Comparison of ENCODE assay signal across 8 mouse cellular contexts in the genomic region with DNA sequence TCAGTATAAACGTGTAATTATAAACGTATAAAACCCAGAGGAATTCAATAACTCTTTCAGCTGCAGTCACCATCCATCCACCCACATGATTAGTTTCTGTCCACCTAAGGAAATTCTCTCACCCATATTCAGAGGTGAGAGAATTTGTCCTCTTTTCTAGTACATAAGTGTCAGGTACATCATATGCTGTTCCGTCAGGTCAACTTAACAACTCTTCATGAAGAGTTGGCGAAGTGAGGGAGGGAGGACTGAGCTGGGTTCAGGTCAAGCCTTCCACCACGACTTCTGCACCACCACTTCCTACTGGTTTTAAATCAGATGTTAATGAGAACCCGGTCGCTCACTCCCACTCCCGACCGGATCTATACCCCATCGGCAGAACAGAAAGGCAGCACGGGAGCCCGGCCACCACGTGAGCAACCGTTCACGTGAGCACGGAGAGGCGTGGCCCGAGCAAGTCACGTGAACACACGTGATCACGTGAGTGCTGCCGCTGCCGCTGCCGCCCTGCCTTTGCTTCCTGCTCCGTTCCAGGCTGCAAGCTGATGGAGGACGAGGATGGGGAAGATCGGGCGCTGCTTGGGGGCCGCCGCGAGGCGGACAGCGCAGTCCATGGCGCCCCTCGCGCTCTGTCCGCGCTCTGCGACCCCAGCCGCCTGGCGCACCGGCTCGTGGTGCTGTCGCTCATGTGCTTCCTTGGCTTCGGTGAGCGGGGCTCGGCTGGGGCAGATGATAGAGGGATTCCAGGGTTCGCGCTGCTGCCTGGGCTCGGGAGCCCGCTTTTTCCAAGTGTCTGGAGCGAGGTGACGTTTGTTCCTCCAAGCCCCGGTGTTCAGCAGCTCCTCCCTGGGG. TPM values are rescaled to one million over a fixed set of nuclear protein-coding genes. Genes with fewer than 3 reads are reported as not detected.
DNase-seq lines count a peak whose midpoint lies in the region; ATAC-seq lines count a peak whose summit lies in the region.

Mfsd1 (plus strand) TSS at position 469 of the 852 bp plus-strand sequence.

- 5% methylated on average over 52 of the region's 54 CpGs for WGBS in hindbrain, embryonic 11.5 days

- peak within 1 kb of the TSS; percentile 31; the same call in 1 of the 2 replicates for H3K27ac ChIP-seq in hindbrain, embryonic 11.5 days (ENCODE audit: low read depth, low read length)

- H3K27me3 ChIP-seq in hindbrain, embryonic 11.5 days (ENCODE audit: control insufficient read depth, insufficient read depth, low read length), result no peaks in the 10 kb centered on the region

- H3K9me3 ChIP-seq in hindbrain, embryonic 11.5 days (ENCODE audit: control insufficient read depth, low read length), result no peaks in the 10 kb centered on the region

- no peaks in the 10 kb centered on the region for H3K36me3 ChIP-seq in hindbrain, embryonic 11.5 days (ENCODE audit: control insufficient read depth, insufficient read depth, low read length)

- no peaks in the 10 kb centered on the region for H3K4me1 ChIP-seq in hindbrain, embryonic 11.5 days (replicated peaks; ENCODE audit: control insufficient read depth, insufficient read depth, low read length)

- peak within 1 kb of the TSS; percentile 52 for H3K4me2 ChIP-seq in hindbrain, embryonic 11.5 days (replicated peaks; ENCODE audit: low read depth, low read length)

- peak; percentile 91 for DNase-seq in Muller cell, postnatal 12 days (ENCODE audit: inconsistent ontology term)
- peak; percentile 62 for DNase-seq in cerebellum, adult 9-11 months
- peak; percentile 74 to 86 for DNase-seq in frontal cortex, adult 2 months (ENCODE audit: extremely low spot score in 1 of 2, low spot score in 1 of 2)
- DNase-seq in hindbrain, embryonic 11.5 days (ENCODE audit: low spot score), result peak; percentile 97
- peak; percentile 85 to 87 for DNase-seq in layer of hippocampus, postnatal 10 days (ENCODE audit: low spot score in 2 of 2)
- peak; percentile 85 for DNase-seq in lung, postnatal 14 days
- peak; percentile 84 for DNase-seq in retina, adult 2 months (ENCODE audit: low read depth, low spot score)
- peak; percentile 82 to 87 for DNase-seq in thymus, postnatal 36 days

- peak within 1 kb of the TSS; percentile 69 for H3K4me3 ChIP-seq in hindbrain, embryonic 11.5 days (ENCODE audit: low read depth, low read length)

- peak; percentile 91 for ATAC-seq in hindbrain, embryonic 11.5 days (ENCODE audit: low FRiP score)

- H3K9ac ChIP-seq in hindbrain, embryonic 11.5 days (ENCODE audit: low read depth, low read length), result peak within 1 kb of the TSS; percentile 70

RNA-seq across cellular contexts. Expression of gene Mfsd1, which starts in this region (rescaled TPM):
- polyA plus RNA-seq in frontal cortex, adult 2 months (2012; rRNA removed), result 22.4 and 25.7 TPM in 2 replicates
- polyA plus RNA-seq in hindbrain, embryonic 11.5 days (2014; fragmentation: Nextera tagmentation; extraction: Ambion mirVana), result 63.6 and 73.6 TPM in 2 replicates
- total RNA-seq in layer of hippocampus, postnatal 10 days (2021), result 10 to 100 TPM; 47.7 to 51.1 TPM

Comparison
In these comparisons a context has a peak if more than half of its experiments do, and no peak if none do; other contexts are left out.
1. Peak in every context shown above with its lines: DNase-seq, ATAC-seq, H3K4me3 ChIP-seq and H3K27ac ChIP-seq.